Mouse (Mus musculus) left cerebral cortex, adult 9 months (tissue): ENCODE data around the gene Retsat.

Source experiments
- DNase-seq, 2 experiments: peaks; one replicate each; pipeline ENCODE4 v3.0.0; 2022; ENCODE audit warnings: low spot score in 2 of 2

Gene Retsat

GRCm38 (mm10) chr6:72623661-72624402, 25.6 kb downstream of the Retsat start:
- DNase-seq, result no peak

GRCm38 (mm10) chr6:72626391-72626790, 28.1 kb downstream of the Retsat start:
- no peak for DNase-seq

GRCm38 (mm10) chr6:72627276-72627675, 29.0 kb downstream of the Retsat start:
- no peak for DNase-seq

DNA sequence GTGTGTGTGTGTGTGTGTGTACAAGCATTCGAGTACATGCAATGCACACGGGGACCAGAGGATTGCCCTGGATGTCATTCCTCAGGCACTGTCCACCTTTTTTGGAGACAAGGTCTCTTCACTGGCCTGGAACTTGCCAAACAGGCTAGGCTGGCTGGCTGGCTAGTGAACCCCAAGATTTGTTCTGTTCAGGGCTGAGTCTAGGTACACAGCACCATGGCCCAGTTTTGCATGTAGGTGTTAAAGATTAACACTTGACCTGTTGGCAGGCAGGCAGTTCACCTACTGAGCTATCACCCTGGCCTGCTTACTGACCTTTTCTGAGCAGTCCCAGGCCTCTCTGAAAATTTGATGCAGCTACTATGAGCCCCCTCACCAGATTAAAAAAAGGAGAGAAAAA, 32.1 kb downstream of the Retsat start:
- no peak for DNase-seq

GRCm38 (mm10) chr6:72630961-72631360, 32.7 kb downstream of the Retsat start:
- DNase-seq, result no peak

GRCm38 (mm10) chr6:72631700-72632099, 33.4 kb downstream of the Retsat start:
- no peak for DNase-seq

GRCm38 (mm10) chr6:72634311-72634710, 36.0 kb downstream of the Retsat start:
- no peak for DNase-seq

DNA sequence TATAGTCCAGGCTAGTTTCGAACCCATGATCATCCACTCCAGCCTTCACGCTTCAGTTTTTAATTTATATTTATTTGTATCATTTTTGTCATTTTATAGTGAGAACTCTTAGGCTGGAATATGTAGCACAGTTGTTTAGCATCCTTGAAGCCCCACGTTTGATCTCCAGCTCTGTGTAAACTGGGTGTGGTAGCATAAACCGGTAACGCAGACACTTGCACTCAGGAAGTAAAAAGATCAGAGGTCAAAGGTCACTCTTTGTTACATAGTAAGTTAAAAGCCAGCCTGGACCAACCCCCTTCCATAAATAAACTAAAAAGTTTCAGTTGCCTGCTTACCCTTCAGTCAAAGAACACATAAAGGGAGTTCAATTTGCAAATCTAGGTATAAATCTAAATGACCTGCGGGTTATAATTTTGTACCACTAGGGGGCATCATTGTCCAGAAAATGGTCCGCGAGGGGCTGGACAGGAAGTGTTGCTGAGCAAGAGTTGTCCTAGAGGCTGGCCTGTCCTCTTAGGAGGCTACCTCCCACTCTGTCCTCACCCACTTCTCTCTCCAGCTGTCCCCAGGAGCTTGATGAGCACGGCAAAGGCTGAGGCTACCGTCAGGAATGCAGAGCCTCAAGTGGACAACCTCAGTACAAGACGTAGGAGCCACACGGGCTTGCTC, 37.6 kb downstream of the Retsat start:
- DNase-seq, result peak in 1 of 2 experiments; percentile 65

DNA sequence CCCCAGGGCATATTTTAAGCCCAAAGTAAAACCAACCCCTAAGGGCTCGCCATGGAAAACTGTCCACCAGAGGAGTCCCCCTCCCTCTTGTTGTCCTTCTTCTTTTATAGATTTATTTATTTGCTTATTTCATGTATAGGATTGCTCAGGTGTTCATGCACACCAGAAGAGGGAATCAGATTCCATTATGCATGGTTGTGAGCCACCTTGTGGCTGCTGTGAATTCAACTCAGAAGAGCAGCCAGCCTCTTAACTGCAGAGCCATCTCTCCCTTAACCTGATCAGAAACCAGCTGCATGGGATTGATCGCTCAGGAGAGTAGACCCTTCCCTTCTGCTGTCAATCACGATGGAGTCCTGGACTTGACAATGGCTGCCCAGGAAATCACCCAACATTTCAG, 38.7 kb downstream of the Retsat start:
- DNase-seq, result no peak

DNA sequence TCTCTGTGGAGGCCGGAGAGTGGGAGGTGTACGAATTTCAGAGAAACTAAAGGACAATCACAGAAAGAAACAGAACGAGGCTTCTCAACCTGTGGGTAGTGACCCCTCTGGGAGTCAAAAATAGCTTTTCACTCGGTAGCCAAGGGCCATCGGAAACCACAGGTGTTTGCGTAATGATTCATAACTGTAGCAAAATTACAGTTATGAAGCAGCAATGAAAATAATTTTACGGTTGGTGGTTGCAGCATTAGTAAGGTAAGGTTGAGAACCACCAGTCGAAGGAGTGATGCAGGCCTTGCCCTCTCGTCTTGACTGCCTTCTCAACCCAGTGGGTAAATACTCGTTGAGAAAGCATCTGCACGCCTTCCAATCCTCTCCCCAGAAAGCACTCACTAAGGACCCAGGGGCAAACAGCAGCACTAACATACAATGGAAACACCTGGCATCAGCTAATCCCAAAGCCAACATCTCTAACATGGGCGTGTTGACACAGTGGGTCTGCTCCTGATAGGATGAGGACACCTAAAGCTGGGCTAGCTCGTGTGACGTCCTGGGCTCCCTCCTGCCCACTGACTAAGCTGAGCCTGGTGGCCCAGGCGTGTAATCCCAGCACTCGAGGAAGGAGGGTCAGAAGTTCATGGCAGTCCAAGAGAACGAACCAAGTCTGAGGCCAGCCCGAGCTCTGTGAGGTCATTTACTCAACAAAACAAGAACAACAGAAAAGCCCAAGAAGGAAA, 43.1 kb downstream of the Retsat start:
- DNase-seq, result no peak

DNA sequence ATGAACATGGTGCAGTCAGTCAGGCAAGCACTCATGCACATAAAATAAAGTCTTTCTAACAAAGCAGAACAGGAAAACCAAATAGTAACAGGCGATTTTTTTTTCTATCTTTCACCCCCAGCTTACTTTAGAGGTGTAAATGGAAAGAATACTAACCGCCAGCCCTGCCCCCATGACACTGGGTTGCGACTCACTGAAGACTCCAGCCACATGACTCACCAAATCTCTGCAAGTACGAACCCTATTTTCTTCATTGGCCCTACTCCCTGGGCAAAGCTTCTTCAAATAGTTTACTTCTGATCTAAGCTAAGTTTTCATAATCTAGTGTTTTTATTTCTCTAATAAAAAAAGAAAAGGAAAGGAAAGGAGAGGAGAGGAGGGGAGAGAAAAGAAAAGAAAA, 46.3 kb downstream of the Retsat start:
- no peak for DNase-seq

GRCm38 (mm10) chr6:72645364-72645763, 47.1 kb downstream of the Retsat start:
- DNase-seq, result no peak

DNA sequence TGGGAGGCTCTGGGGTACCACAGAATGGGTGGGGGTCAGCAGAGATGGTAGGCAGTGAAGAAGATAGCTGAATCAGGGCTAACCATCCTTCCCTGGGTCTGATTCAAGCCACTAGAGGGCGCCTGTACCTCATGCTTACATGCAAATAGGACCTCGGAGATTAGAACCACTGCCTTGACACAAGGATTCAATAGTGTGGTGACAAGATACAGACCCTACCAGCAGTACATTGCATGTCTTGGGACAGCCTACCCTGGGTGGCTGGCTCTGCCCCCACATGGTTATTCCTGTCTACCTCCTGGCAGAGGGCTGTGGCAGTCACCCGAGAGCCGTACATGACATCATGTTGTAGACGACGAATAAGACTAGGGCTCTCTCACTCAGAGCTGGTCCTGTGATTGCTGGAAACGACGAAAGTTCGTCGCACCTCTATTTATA, 49.1 kb downstream of the Retsat start:
- DNase-seq, result peak; percentile 28 to 85

GRCm38 (mm10) chr6:72648002-72648595, 49.8 kb downstream of the Retsat start:
- DNase-seq, result no peak

- DNase-seq, result peak; percentile 50 to 81
These were observed 52.1 kb downstream of the Retsat start for GRCm38 (mm10) chr6:72650338-72650851.

- DNase-seq, result peak in 1 of 2 experiments; percentile 11
These were observed 55.1 kb downstream of the Retsat start for GRCm38 (mm10) chr6:72653419-72653818.

DNA sequence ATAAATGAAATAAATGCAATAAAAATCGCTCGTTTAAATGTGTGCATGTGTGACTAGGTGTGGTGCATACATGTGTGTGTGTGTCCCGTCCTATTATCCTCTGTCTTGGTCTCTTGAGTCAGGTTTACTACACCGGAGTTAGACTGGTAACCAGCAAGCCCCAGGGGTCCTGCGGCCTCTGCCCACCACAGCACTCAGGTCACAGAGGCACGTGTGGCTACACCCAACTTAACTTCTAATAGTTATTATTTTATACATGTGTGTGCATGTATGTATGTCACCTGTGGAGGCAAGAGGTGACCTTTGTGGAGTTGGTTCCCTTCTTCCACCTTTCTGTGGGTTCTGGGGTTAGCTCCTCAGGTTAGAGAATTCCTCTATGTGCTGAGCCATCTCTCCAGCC, 56.1 kb downstream of the Retsat start:
- no peak for DNase-seq

DNA sequence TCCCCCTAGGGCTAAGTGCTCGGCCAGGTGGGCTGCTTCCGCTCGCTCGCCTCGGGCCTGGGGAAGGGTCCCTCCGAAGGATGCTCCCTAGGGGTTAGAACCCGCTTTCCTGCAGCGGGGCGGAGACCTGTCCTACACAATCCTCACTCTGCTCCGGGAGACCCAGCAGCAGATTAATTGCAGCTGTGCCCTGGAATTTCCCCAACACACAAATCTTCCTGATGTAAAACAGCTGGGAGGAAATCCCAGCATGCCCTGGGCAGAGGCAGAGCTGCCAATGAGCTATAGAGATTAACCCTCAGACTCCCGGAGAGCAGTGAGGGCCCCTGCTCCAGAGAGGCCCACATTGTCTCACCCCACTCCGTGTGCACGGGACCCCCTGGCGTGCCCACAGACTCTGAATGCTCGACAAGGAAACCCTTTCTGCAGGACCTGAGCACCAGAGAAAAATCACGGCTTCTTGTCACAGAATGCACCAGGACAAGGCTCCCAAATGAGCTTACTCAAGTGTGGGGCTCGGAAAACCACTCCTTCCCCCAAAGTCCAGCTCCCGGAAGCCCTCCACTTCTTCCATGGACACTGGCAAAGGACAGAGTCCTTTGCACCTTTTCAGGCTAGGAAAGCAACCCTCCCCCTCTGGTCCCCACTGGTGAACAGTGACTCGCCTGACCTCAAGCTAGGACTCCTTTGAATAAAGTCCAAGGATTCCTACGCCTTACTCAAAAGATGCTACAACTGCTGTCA, 57.2 kb downstream of the Retsat start:
- no peak for DNase-seq

DNA sequence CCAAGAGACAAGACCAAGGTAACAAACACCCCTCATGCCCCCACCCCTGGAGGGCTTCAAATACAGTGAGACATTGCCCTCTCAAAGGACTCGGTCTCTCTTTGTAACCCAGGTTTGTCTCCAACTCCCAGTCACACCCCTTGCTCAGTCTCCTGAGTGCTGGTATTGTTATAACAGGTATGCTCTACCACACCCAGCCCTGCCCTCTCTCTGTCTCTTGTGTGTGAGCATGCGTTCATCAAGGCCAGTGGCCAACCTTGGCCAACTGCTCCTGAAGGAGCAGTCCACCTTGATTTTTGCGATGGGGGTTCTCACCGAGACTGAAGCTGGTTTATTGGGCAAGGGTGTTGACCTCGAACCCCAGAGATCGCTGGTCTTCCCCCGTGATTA, 57.8 kb downstream of the Retsat start:
- no peak for DNase-seq

DNA sequence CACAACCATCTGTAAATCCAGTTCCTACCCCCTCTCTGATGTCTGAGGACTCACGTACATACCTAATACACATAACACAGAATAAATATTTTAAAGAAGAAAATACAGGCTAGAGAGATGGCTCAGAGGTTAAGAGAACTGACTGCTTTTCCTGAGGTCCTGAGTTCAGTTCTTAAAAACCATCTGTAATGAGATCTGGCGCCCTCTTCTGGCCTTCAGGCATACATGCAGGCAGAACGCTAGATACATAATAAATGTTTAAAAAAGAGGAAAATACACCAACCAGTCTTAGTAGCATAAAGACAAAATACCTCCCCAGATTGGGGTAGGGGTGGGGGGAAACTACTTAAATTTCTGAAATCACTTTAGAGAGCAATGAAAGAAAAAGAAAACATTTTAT, 59.7 kb downstream of the Retsat start:
- DNase-seq, result no peak
